Mouse (Mus musculus) midbrain, embryonic 16.5 days (tissue): ENCODE data around the gene Zswim5. TPM values are rescaled to one million over a fixed set of nuclear protein-coding genes. Genes with fewer than 3 reads are reported as not detected.

Experiments used
- ATAC-seq: fragments of 200-750 bp; cut with Nextera tagmentation; 2 replicates; pipeline ENCODE4 v1.8.0; 2017; ENCODE audit warnings: moderate TSS enrichment
- H3K27ac ChIP-seq: fragments of 300-500 bp; sonication (generic); 2 replicates; pipeline ENCODE4 v1.5.1; 2014; ENCODE audit warnings: mild to moderate bottlenecking, low read length, mixed read lengths
- H3K27me3 ChIP-seq: fragments of 300-500 bp; sonication (generic); 2 replicates; pipeline ENCODE4 v1.6.1; 2014; ENCODE audit warnings: low read depth, low read length, mixed read lengths; ENCODE audit not compliant: control insufficient read depth, insufficient read depth
- H3K36me3 ChIP-seq: fragments of 300-500 bp; sonication (generic); 2 replicates; pipeline ENCODE4 v1.6.1; 2014; ENCODE audit warnings: mild to moderate bottlenecking, low read length, moderate library complexity, mixed read lengths; ENCODE audit not compliant: control insufficient read depth, insufficient read depth
- H3K4me1 ChIP-seq: fragments of 300-500 bp; sonication (generic); 2 replicates; pipeline ENCODE4 v1.6.1; 2014; ENCODE audit warnings: mild to moderate bottlenecking, low read length, mixed read lengths; ENCODE audit not compliant: control insufficient read depth, insufficient read depth
- H3K4me2 ChIP-seq: fragments of 300-500 bp; sonication (generic); 2 replicates; pipeline ENCODE4 v1.6.1; 2014; ENCODE audit warnings: mild to moderate bottlenecking, low read length, mixed read lengths
- H3K4me3 ChIP-seq: fragments of 300-500 bp; sonication (generic); 2 replicates; pipeline ENCODE4 v1.5.1; 2014; ENCODE audit warnings: low read depth, mild to moderate bottlenecking, low read length, moderate library complexity, mixed read lengths
- H3K9ac ChIP-seq: fragments of 300-500 bp; sonication (generic); 2 replicates; pipeline ENCODE4 v1.6.1; 2014; ENCODE audit warnings: low read depth, low read length, mixed read lengths
- H3K9me3 ChIP-seq: fragments of 300-500 bp; sonication (generic); replicated peaks from 2 replicates; pipeline ENCODE4 v1.6.1; 2014; ENCODE audit warnings: mild to moderate bottlenecking, low read length, mixed read lengths; ENCODE audit not compliant: control insufficient read depth, poor library complexity, severe bottlenecking
- WGBS: fragments of 180-500 bp; shearing (Covaris S2); extraction: QIAGEN DNeasy Blood & Tissue Kit; methylation state at CpG from one replicate; pipeline ENCODE4 v1.1.7; 2014; 5-methylcytosine and 5-hydroxymethylcytosine counted together
- polyA plus RNA-seq: library from polyadenylated mRNA; unstranded; fragments of >200 nt; fragmentation: Nextera tagmentation; extraction: Ambion mirVana; gene quantifications from 2 replicates; pipeline ENCODE4 v1.2.1, GENCODE M21; 2015

Gene Zswim5
- polyA plus RNA-seq, 1 experiment from 2014 or later, result 4.2 TPM

GRCm38 (mm10) chr4:117005611-117006400 is 128.6 kb downstream of the Zswim5 start:
- peaks cover 22% of the 10 kb centered on the region for H3K36me3 ChIP-seq
- no peaks in the 10 kb centered on the region for H3K27me3 ChIP-seq
- H3K4me3 ChIP-seq, result no peak overlapping the region
- H3K9ac ChIP-seq, result no peak overlapping the region
- no peak overlapping the region for H3K4me2 ChIP-seq
- no peaks in the 10 kb centered on the region for H3K4me1 ChIP-seq
- 0 out of 2 replicates have a peak, but pooled peaks have one; percentile 52 for ATAC-seq
- H3K27ac ChIP-seq, result no peak overlapping the region
- no peaks in the 10 kb centered on the region for H3K9me3 ChIP-seq
- WGBS, result 74% methylated on average over 7 of the region's 7 CpGs

GRCm38 (mm10) chr4:117007058-117007457 is 129.9 kb downstream of the Zswim5 start:
- Histone ChIP-seq H3K4me1 (no peaks in the 10 kb centered on the region), H3K27me3 (no peaks in the 10 kb centered on the region), H3K4me2 (no peak overlapping the region), H3K9ac (no peak overlapping the region), H3K4me3 (no peak overlapping the region), H3K36me3 (peaks cover 16% of the 10 kb centered on the region), H3K9me3 (no peaks in the 10 kb centered on the region), H3K27ac (no peak overlapping the region)
- 72% methylated on average over 3 of the region's 3 CpGs for WGBS
- ATAC-seq, result no peak

GRCm38 (mm10) chr4:117010231-117010630 is 133.1 kb downstream of the Zswim5 start:
- no peaks in the 10 kb centered on the region for H3K4me1 ChIP-seq
- H3K36me3 ChIP-seq, result no peaks in the 10 kb centered on the region
- H3K9me3 ChIP-seq, result no peaks in the 10 kb centered on the region
- H3K27ac ChIP-seq, result no peak overlapping the region
- no peak overlapping the region for H3K9ac ChIP-seq
- no peak for ATAC-seq
- H3K4me3 ChIP-seq, result no peak overlapping the region
- 94% methylated on average over 5 of the region's 5 CpGs for WGBS
- H3K27me3 ChIP-seq, result no peaks in the 10 kb centered on the region
- no peak overlapping the region for H3K4me2 ChIP-seq

DNA sequence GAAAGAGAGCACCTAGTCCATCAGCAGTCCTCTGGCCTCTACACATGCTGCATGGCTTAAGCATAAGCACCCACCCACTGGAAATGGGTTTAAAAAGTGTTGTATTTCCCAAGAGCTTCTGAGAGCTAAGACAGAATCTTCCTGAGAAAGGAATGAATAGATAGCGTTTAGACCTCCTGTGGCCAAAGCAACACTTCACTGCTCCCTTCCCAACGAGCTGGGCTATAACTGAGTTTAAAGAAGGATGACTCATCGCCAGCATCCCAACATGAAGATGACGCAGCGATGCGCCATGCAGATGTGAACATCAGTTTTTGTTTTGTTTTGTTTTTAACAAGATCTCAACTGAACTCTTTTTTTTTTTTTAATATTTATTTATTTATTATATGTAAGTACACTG is 136.4 kb downstream of the Zswim5 start:
- H3K4me3 ChIP-seq, result no peak overlapping the region
- H3K9ac ChIP-seq, result no peak overlapping the region
- H3K36me3 ChIP-seq, result no peaks in the 10 kb centered on the region
- H3K4me1 ChIP-seq, result no peaks in the 10 kb centered on the region
- no peak overlapping the region for H3K4me2 ChIP-seq
- no peak overlapping the region for H3K27ac ChIP-seq
- ATAC-seq, result no peak
- H3K27me3 ChIP-seq, result no peaks in the 10 kb centered on the region
- 80% methylated on average over 6 of the region's 6 CpGs for WGBS
- no peaks in the 10 kb centered on the region for H3K9me3 ChIP-seq

- Histone ChIP-seq H3K9me3 (no peaks in the 10 kb centered on the region), H3K27me3 (no peaks in the 10 kb centered on the region), H3K9ac (no peak overlapping the region), H3K27ac (no peak overlapping the region), H3K4me2 (no peak overlapping the region), H3K36me3 (no peaks in the 10 kb centered on the region), H3K4me3 (no peak overlapping the region), H3K4me1 (peaks cover 2% of the 10 kb centered on the region)
- no peak for ATAC-seq
- WGBS, result 60% methylated on average over 4 of the region's 4 CpGs
These were observed 137.8 kb downstream of the Zswim5 start for GRCm38 (mm10) chr4:117014901-117015415.

GRCm38 (mm10) chr4:117017738-117018137 is 140.6 kb downstream of the Zswim5 start:
- Histone ChIP-seq H3K4me2 (no peak overlapping the region), H3K27ac (no peak overlapping the region), H3K4me1 (peaks cover 10% of the 10 kb centered on the region), H3K9ac (no peak overlapping the region), H3K27me3 (no peaks in the 10 kb centered on the region), H3K36me3 (0 out of 2 replicates have a peak, but pooled peaks cover 2% of the 10 kb centered on the region), H3K4me3 (no peak overlapping the region), H3K9me3 (no peaks in the 10 kb centered on the region)
- no peak for ATAC-seq
- WGBS, result 92% methylated on average over 2 of the region's 2 CpGs

GRCm38 (mm10) chr4:117018327-117018726 is 141.2 kb downstream of the Zswim5 start:
- H3K36me3 ChIP-seq, result peaks cover 6% of the 10 kb centered on the region; the same call in 1 of the 2 replicates
- H3K4me2 ChIP-seq, result no peak overlapping the region
- 82% methylated on average over 7 of the region's 7 CpGs for WGBS
- no peaks in the 10 kb centered on the region for H3K9me3 ChIP-seq
- no peak for ATAC-seq
- no peak overlapping the region for H3K4me3 ChIP-seq
- peaks cover 10% of the 10 kb centered on the region for H3K4me1 ChIP-seq
- H3K9ac ChIP-seq, result no peak overlapping the region
- no peak overlapping the region for H3K27ac ChIP-seq
- no peaks in the 10 kb centered on the region for H3K27me3 ChIP-seq

- peak within 1 kb of the TSS; percentile 75 for H3K4me3 ChIP-seq
- ATAC-seq, result peak; percentile 97
- H3K27ac ChIP-seq, result peak within 1 kb of the TSS; percentile 64
- H3K4me1 ChIP-seq, result peaks cover 10% of the 10 kb centered on the region
- H3K4me2 ChIP-seq, result peak within 1 kb of the TSS; percentile 82
- H3K9ac ChIP-seq, result peak within 1 kb of the TSS; percentile 77
- no peaks in the 10 kb centered on the region for H3K9me3 ChIP-seq
- H3K27me3 ChIP-seq, result no peaks in the 10 kb centered on the region
- peaks cover 11% of the 10 kb centered on the region; the same call in 1 of the 2 replicates for H3K36me3 ChIP-seq
- WGBS, result under 1% methylated on average over 61 of the region's 61 CpGs
These were observed 142.3 kb downstream of the Zswim5 start, which contains the start of gene Eif2b3 for GRCm38 (mm10) chr4:117019206-117020134. Eif2b3 (plus strand) TSS chr4:117019402.
